Mouse (Mus musculus) cerebellum, adult 18-20 months (tissue): ENCODE measurements at regions not wholly inside any gene's neighbourhood (a gene's known extent, or its start where the extent isn't known, plus 50 kb on each side); places are given as distances from the start of the nearest gene placed in this dataset.

Experiments used
- DNase-seq, 2 experiments: peaks; one replicate each; pipeline ENCODE4 v3.0.0; 2021

DNA sequence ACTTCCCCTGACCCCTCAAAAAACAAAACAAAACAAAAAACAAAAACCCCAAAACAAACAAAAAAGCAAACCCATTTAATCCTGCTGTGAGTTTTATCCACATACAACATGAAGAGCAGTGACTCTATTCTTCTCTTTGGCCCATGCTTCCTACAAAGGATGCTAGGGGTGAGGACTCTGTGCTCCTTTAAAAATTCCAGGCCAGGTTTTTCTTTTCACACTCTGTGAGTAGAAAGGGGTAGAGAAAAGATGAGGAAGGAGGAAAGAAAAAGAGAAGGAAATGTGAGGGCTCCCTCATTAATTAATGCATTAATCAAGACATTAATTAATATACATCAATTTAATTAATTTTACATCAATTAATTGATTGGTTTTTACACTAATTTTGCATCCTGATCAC is 82.9 kb upstream of the Phyhipl start:
- no peak for DNase-seq

DNA sequence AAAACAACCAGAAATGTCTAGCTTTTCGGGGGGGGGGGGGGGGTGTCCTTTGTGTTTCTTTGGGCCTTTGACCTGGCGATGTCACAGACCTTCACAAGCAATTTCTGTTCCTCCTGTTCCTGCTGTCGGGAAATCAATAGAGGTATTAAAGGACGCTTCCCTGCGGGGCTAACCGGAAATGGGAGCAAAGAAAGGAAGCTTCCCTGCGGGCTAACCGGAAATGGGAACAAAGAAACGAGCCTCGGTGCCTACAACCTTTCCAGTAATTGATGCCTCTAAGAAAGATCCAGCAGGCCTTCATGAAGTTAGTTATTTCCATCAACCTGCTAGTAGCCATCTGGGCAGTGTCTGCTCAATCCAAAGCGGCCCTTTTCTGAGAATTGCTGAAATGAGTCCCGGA is 78.2 kb upstream of the Phyhipl start:
- DNase-seq, result no peak

DNA sequence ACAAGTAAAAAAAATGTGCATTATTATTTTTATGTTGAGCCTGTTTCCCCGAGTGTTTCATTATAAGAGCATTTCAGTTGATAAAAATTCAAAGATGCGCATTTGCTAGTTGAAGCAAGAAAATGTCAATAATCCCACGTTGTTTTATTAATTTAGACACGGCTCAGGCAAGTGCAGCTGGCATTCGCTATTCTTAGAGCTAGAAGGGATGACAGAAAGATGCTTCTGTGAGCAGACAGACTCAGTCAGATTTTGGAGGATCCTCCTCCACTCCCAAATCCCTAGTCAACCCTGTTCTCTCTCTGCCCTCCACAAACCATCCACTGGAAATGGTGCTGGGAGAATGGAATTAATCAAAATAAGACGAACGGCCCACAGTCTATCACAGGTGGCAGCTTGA is 77.7 kb upstream of the Phyhipl start:
- DNase-seq, result no peak

DNA sequence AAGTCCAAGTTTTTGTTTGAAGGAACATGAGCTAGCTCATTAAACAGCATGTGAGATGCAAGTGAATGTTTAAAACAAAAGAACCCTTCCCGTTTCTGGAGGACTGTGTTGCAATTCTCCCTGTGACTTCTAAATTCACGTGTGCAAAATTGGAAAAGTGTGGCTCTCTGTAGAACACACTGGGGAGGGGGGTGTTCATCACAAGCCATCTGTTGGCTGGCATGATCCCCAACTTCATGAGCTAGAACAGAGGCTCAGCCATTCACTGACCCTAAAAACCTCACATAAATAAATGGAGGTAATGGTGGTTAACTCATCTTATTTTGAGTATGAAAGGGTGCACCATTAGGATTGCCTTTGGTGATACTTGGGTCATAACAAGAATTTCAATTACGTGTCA is 69.3 kb upstream of the Phyhipl start:
- peak in 1 of 2 experiments; percentile 6 for DNase-seq

DNA sequence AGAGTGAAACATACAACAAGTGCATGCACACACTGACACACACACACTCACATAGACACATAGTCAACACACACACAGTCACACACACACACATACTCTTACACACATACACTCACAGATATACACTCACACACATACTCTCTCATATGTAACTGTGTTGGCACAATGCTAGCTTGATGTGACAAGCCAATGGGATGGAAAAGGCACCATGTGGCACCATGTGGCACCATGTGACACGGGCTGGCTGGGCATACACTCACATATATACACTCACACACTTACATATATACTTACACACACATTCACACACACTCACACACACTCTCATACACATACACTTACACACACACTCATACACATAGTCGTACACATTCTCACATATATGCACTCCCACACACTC is 67.0 kb upstream of the Phyhipl start:
- no peak for DNase-seq

DNA sequence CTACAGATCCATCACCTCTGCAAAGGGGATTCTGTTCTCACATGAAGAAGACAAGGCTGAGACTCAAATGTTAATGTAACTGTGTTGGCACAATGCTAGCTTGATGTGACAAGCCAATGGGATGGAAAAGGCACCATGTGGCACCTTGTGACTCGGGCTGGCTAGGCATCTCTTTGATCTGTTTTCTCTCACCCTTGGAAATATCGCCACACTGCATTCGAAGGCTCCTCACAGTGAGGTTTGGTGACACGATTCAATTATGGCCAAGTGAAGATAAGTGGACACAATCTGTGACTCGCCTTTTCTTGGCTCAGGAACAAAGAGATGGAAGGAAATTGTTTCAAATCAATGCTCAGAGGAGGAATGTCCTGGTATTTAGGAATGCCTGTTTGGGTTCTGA is 66.6 kb upstream of the Phyhipl start:
- no peak for DNase-seq

DNA sequence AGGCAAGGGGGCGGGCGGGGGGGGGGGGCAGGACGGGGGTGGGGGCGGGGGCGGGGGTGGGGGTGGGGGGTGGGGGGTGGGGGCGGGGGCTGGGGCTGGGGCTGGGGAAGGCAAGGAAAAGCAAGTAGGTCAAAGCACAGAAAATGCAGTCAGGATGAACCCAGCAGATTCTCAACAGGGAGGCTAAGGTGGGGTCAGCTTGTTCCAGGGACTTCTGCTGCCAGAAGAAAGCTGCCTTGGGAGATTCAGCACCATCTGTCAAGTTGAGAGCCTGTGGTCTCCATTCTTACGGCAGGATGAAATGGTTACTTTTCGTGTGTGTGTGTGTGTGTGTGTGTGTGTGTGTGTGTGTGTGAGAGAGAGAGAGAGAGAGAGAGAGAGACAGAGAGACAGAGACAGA is 61.7 kb upstream of the Phyhipl start:
- peak; percentile 38 to 53 for DNase-seq

DNA sequence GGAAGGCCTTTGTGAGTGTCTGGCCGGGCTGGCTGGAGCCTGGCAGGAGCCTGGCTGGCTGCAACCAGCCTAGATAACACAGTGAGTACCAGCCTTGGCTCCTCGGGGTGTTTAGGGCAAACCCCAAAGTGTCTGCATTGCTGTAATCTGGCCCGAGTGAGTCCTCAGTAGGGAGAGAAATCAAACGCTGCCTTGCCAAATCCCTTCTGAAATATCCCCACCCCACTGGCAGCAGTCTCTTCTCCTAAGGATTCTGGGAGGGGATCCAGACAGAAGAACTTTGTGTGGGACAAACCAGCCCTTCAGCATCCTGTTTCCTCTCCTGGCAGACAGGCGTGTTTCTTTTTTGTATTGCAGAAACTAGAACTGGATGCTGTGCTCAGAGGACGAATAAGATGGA is 61.3 kb upstream of the Phyhipl start:
- peak; percentile 62 to 68 for DNase-seq

DNA sequence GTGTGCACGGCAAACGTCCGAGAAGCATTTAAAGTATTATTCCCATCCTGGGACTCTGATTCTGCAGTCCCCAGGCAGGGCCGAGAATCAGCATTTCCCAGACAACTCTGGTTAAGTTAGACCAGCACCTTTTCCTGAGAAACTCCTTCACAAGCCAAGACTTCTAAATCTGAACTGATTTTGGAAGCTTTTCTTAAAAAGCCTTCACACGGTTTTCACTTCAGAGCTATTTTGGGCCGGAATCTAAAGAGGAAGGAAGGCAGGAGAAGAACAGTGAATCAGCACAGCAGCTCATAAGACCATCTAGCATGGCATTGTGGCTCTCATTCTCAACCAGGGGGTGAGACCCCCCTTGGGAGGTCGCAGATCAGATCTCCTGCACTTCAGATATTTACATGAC is 57.5 kb upstream of the Phyhipl start:
- DNase-seq, result no peak

DNA sequence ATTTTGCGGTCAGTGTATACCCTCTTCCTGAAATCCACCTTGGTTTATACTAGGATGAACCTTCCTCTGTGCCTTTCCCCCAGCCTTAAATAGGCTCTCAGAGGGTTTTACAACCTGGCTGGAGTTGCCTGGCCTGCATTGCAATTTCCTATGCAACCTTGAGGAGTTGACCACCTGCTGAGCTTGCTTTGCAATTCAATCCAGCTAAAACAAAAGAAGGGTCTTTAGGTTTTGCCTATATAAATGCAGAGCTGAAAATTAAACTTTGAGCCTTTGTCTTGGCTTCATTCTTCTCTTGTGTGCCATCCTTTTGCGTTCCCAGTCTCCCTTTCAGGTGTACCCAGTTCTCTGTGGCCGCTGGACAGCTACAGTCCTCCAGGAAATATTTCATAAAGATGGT is 53.0 kb upstream of the Phyhipl start:
- no peak for DNase-seq
